Mouse (Mus musculus) small intestine, adult 2 months (tissue): ENCODE data around the gene Hoxd9.

Experiments
- CTCF ChIP-seq: fragments of 200-500 bp; IDR thresholded peaks from 2 replicates; pipeline ENCODE4 v1.5.1; 2012; ENCODE audit warnings: low read depth, mild to moderate bottlenecking, control low read depth, inconsistent platforms, low read length, moderate library complexity, mixed read lengths; ENCODE audit not compliant: insufficient replicate concordance, insufficient read length; ENCODE audit errors: extremely low read depth
- POLR2A ChIP-seq: fragments of 200-500 bp; IDR thresholded peaks from 2 replicates; pipeline ENCODE4 v1.6.1; 2012; ENCODE audit warnings: low read depth, mild to moderate bottlenecking, control low read depth, inconsistent platforms, low read length, moderate library complexity

- no peak for TF ChIP-seq CTCF
- TF ChIP-seq POLR2A, result no peak
Measured at GRCm38 (mm10) chr2:74658024-74658666, 39.4 kb upstream of the Hoxd9 start.
